Mouse (Mus musculus) midbrain, embryonic 11.5 days (tissue): ENCODE data around the gene Tada3. TPM values are rescaled to one million over a fixed set of nuclear protein-coding genes. Genes with fewer than 3 reads are reported as not detected.

Experiments
- ATAC-seq: fragments of 200-750 bp; cut with Nextera tagmentation; 2 replicates; pipeline ENCODE4 v1.8.0; 2017; ENCODE audit warnings: moderate TSS enrichment, moderate library complexity; ENCODE audit not compliant: low FRiP score
- DNase-seq: peaks from one replicate; pipeline ENCODE4 v3.0.0; 2015; ENCODE audit warnings: low spot score; ENCODE audit errors: missing footprints
- H3K27ac ChIP-seq: fragments of 300-500 bp; sonication (generic); 2 replicates; pipeline ENCODE4 v1.5.1; 2014; ENCODE audit warnings: low read depth, low read length
- H3K27me3 ChIP-seq: fragments of 300-500 bp; sonication (generic); 2 replicates; pipeline ENCODE4 v1.6.1; 2014; ENCODE audit warnings: mild to moderate bottlenecking, low read length, moderate library complexity, mixed read lengths; ENCODE audit not compliant: control insufficient read depth, insufficient read depth
- H3K36me3 ChIP-seq: fragments of 300-500 bp; sonication (generic); 2 replicates; pipeline ENCODE4 v1.6.1; 2014; ENCODE audit warnings: mild to moderate bottlenecking, low read length, moderate library complexity, mixed read lengths; ENCODE audit not compliant: control insufficient read depth, insufficient read depth
- H3K4me1 ChIP-seq: fragments of 300-500 bp; sonication (generic); 2 replicates; pipeline ENCODE4 v1.6.1; 2014; ENCODE audit warnings: low read length; ENCODE audit not compliant: control insufficient read depth, insufficient read depth
- H3K4me2 ChIP-seq: fragments of 300-500 bp; sonication (generic); 2 replicates; pipeline ENCODE4 v1.6.1; 2014; ENCODE audit warnings: mild to moderate bottlenecking, moderate library complexity
- H3K4me3 ChIP-seq: fragments of 300-500 bp; sonication (generic); 2 replicates; pipeline ENCODE4 v1.5.1; 2014; ENCODE audit warnings: low read depth, low read length
- H3K9ac ChIP-seq: fragments of 300-500 bp; sonication (generic); 2 replicates; pipeline ENCODE4 v1.6.1; 2014; ENCODE audit warnings: low read length
- H3K9me3 ChIP-seq: fragments of 300-500 bp; sonication (generic); 2 replicates; pipeline ENCODE4 v1.6.1; 2016; ENCODE audit warnings: low read length; ENCODE audit not compliant: control insufficient read depth
- WGBS: fragments of 180-500 bp; shearing (Covaris S2); extraction: QIAGEN DNeasy Blood & Tissue Kit; methylation state at CpG from one replicate; pipeline ENCODE4 v1.1.7; 2014; 5-methylcytosine and 5-hydroxymethylcytosine counted together
- polyA plus RNA-seq: library from polyadenylated mRNA; unstranded; fragments of >200 nt; fragmentation: Nextera tagmentation; extraction: Ambion mirVana; gene quantifications from 2 replicates; pipeline ENCODE4 v1.2.1, GENCODE M21; 2014

Tada3 gene
- polyA plus RNA-seq = 59.3 and 62.4 TPM in 2 replicates

DNA sequence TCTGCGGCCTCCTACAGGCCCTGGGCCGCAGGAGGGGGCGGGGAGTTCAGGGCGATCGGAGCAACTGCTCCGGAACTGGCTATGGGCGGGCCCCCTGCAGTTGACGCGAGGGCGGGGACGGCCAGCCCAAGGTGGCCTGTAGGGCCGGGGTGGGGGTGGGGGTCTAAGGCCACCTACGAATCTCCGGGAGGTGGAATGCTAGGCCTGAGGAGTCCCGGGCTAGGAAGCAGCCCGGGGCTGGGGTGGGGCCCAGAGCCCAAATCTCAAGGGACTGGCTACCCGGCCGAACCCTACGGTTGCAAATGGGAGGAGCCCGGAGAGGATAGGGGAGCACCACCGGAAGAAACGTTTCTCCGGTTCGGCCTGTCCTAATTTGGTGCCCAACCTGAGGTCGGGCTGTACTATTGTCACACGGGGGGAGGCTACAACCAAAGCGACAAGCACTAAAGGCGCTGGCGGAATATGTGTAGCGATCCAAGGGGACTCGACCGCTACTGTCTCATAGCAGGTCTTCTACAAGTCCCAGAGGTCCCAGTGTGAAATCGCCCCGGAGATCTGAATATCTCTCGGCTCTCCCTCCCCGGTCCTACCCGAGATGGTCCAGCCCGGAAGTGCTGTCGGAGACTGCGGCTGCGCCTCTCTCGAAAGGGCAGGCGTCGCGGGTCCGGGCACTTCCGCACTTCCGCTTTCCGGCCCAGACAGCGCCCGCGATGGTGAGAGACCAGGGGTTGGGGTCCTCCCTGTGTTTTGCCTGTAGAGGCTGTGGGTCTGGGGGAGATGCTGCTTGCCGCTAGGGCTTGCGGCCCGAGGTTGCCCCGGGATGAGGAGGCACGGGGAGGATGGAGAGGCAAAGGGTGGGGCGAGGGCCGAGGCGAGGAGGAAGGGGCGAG, at the start of gene Tada3, which contains the start of gene Arpc4:
TSS of gene Tada3 (minus strand) at position 388 of the 890 bp plus-strand sequence.
TSS of gene Arpc4 (plus strand) at position 620 of the 890 bp plus-strand sequence.
- Histone ChIP-seq H3K36me3 (peaks cover 19% of the 10 kb centered on the region; the same call in 1 of the 2 replicates), H3K4me1 (peaks cover 11% of the 10 kb centered on the region), H3K4me2 (peak within 1 kb of the TSS; percentile 94), H3K27me3 (no peaks in the 10 kb centered on the region), H3K9me3 (no peaks in the 10 kb centered on the region), H3K4me3 (peak within 1 kb of the TSS; percentile 98), H3K9ac (peak within 1 kb of the TSS; percentile 92), H3K27ac (peak within 1 kb of the TSS; percentile 84)
- WGBS = under 1% methylated on average over 61 of the region's 61 CpGs
- DNase-seq = peak; percentile 99
- peak; percentile 95 for ATAC-seq

DNA sequence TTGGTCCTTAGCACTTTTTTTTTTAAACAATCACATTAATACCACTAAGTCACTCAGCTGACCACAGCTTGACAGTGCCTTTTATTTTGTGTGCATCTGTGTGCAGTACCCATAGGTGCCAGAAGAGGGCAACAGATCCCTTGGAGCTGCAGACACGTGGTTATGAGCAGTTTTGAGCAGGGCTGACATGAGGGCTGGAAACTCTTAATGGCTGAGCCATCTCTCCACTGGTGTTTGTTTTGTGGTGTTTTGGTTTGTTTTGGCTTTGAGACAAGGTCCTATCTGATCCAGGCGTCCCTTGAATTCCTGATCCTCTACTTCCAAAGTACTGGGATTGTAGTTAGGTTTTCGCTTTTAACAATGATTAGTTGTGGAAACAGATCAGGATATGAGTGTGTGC, 49.7 kb upstream of the Tada3 start:
- WGBS = 62% methylated on average over 3 of the region's 3 CpGs

DNA sequence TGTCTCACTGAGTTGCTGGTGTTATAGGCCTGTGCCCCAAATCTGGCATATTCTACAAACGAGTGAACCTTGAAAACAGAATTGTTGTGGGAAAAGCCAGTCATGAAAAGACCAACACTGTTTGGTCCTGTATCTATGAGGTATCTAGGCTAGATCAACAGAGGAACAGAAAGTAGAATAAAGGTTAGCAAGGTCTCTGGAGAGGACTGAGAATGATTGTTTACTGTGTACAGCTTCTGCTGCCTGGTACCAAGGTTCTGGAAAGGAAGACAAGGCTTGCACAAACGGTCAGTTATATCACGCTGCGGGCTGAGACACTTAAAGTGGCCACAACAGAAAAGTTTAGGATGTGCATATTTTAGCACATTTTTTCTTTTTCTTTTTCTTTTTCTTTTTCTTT, 49.0 kb upstream of the Tada3 start:
- Histone ChIP-seq H3K9ac (no peak overlapping the region), H3K36me3 (no peaks in the 10 kb centered on the region), H3K27ac (no peak overlapping the region), H3K4me3 (no peak overlapping the region), H3K27me3 (no peaks in the 10 kb centered on the region), H3K4me1 (no peaks in the 10 kb centered on the region), H3K4me2 (no peak overlapping the region), H3K9me3 (no peaks in the 10 kb centered on the region; the same call in 1 of the 2 replicates)
- DNase-seq (no peak), ATAC-seq (no peak)
- 87% methylated on average over 4 of the region's 4 CpGs for WGBS

More for the DNA sequence above, 49.7 kb upstream of the Tada3 start:
- Histone ChIP-seq H3K27ac (no peak overlapping the region), H3K4me2 (no peak overlapping the region), H3K9ac (no peak overlapping the region), H3K36me3 (no peaks in the 10 kb centered on the region), H3K27me3 (no peaks in the 10 kb centered on the region), H3K4me3 (no peak overlapping the region), H3K4me1 (no peaks in the 10 kb centered on the region), H3K9me3 (no peaks in the 10 kb centered on the region; the same call in 1 of the 2 replicates)
- ATAC-seq (no peak), DNase-seq (peak; percentile 92)

DNA sequence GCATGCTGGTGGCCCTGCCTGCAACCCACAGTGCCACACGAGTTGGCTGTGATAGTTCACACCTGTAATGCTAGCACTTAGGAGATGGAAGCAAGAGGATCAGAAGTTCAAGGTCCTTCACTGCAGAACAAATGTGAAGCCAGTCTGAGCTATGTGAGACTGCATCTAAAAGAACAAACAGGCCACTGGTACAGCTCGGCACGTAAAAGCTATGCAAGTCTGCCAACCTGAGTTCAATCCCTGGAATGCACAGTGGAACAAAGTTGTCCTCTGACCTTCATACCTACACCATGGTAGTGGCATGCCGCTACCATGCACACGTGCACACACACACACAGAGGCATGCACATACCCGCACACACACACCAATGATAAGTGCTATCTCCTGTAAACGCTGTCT, 46.5 kb upstream of the Tada3 start:
- Histone ChIP-seq H3K4me2 (no peak overlapping the region), H3K36me3 (no peaks in the 10 kb centered on the region), H3K4me3 (no peak overlapping the region), H3K9me3 (no peaks in the 10 kb centered on the region; the same call in 1 of the 2 replicates), H3K9ac (no peak overlapping the region), H3K27ac (no peak overlapping the region), H3K4me1 (0 out of 2 replicates have a peak, but pooled peaks cover 2% of the 10 kb centered on the region), H3K27me3 (no peaks in the 10 kb centered on the region)
- ATAC-seq (no peak), DNase-seq (no peak)
- WGBS = 86% methylated on average over 7 of the region's 7 CpGs

DNA sequence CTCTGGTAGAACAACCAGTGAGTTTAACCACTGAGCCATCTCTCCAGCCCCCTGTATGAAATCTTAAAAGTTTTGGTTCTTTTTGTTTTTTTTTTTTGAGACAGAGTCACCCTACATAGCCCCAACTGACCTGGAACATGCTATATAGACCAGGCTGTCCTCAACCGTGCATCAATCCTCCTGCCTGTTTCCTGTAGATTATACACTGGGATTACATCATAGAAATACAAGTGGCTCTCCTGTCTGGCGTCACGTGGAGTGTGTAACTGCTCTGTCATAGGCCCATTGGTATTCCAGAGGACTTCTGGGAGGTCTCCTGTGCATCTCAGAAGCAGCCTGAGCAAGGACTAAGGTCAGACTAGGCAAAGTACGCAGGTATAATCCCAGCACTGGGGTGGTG, 45.3 kb upstream of the Tada3 start:
- DNase-seq = no peak
- no peak for ATAC-seq
- Histone ChIP-seq H3K36me3 (no peaks in the 10 kb centered on the region), H3K9me3 (no peaks in the 10 kb centered on the region; the same call in 1 of the 2 replicates), H3K4me3 (no peak overlapping the region), H3K4me1 (peaks cover 9% of the 10 kb centered on the region), H3K27ac (no peak overlapping the region), H3K4me2 (no peak overlapping the region), H3K9ac (no peak overlapping the region), H3K27me3 (no peaks in the 10 kb centered on the region)
- 79% methylated on average over 4 of the region's 4 CpGs for WGBS

DNA sequence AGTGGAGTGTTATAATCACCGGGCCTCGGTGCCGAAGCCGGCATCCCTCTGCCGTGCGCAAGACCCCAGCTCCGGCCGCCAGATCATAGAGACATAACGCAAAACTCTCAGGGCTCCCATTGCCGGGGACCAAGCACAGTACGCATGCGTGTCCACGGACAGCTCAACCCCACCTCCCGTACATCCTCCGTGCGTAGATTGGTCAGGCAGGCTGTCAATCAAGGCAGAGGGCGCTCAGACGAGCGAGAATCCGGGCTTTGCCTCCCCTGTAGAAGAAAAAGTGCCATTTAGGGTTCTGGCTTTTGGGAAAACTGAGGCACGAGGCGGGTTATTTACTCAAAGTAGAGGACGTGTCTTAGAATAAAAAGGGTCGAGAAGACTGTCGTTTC, 41.5 kb upstream of the Tada3 start, which contains the start of gene Rpusd3:
TSS of gene Rpusd3 (minus strand) at position 142 of the 389 bp plus-strand sequence.
- H3K4me3 ChIP-seq = peak within 1 kb of the TSS; percentile 64
- DNase-seq (peak; percentile 100), ATAC-seq (peak; percentile 98)
- no peak within 1 kb of the TSS for H3K27ac ChIP-seq
- H3K4me2 ChIP-seq = peak within 1 kb of the TSS; percentile 93
- peaks cover 2% of the 10 kb centered on the region; the same call in 1 of the 2 replicates for H3K36me3 ChIP-seq
- H3K4me1 ChIP-seq = peaks cover 10% of the 10 kb centered on the region
- no peaks in the 10 kb centered on the region for H3K9me3 ChIP-seq
- WGBS = under 1% methylated on average over 25 of the region's 25 CpGs
- H3K9ac ChIP-seq = peak within 1 kb of the TSS; percentile 78
- no peaks in the 10 kb centered on the region for H3K27me3 ChIP-seq

DNA sequence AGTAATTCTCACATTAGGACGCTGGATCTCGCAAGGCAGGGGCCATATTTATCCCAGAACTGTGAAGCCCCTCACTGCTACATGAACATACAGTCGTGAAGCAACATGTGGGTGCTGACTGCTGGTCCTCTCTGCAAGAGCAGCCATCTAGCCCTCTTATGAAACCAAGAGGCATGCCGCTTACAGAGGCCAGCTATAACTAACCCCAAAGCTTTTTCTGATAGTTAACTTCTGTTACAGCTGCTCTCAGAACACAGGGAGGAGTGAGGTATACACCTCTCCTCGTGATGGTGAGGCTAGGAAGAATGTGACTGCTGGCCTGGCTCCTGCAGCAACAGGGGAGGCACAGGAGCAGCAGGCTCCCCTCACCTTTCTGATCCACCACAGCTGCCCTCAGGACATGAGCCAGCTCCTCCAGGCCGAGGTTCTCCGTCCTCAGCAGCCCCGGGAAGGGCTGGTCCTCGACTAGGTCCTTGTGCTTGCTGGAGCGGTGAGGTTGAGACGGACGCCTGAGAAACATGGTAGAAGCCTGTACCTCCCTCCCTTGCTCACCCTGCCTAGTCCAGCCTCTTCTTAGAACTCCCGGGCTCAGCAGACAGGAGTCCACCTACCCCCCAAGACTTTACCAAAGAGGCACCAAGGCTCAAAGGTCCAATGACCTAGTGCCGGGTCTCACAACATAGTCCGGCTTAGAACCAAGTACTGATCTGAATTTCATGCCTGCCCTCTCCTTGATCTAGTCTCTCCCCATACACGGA, 40.9 kb upstream of the Tada3 start:
- H3K9me3 ChIP-seq = no peaks in the 10 kb centered on the region

DNA sequence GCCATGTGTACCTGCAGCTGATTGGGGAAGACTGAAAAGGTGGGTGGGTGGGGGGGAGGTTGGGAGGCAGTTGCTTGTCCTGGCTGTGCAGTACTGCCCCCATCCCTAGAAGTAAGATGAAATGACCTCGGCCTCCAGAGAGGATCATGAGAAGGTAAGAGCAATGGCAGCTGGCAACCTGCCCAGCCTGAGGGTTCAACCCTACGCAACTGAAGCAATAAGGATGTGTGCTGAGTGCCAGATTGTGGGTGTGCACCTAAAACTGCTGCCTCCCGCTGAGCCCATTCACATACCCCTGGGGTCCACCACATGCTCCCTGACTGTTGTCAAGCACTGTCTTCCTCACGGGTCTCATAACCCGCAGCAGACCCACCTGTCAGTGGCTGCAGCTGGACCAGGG, 38.7 kb upstream of the Tada3 start:
- 86% methylated on average over 5 of the region's 5 CpGs for WGBS
- no peak overlapping the region for H3K9ac ChIP-seq
- ATAC-seq (no peak), DNase-seq (no peak)
- H3K36me3 ChIP-seq = peaks cover 2% of the 10 kb centered on the region; the same call in 1 of the 2 replicates
- no peak overlapping the region for H3K4me3 ChIP-seq
- peaks cover 10% of the 10 kb centered on the region for H3K4me1 ChIP-seq
- H3K27me3 ChIP-seq = no peaks in the 10 kb centered on the region
- no peak overlapping the region for H3K27ac ChIP-seq
- no peaks in the 10 kb centered on the region for H3K9me3 ChIP-seq
- H3K4me2 ChIP-seq = no peak overlapping the region

More for the DNA sequence above, 40.9 kb upstream of the Tada3 start:
- no peak overlapping the region for H3K27ac ChIP-seq
- peaks cover 10% of the 10 kb centered on the region for H3K4me1 ChIP-seq
- H3K9ac ChIP-seq = peak overlapping the region; percentile 78
- peaks cover 2% of the 10 kb centered on the region; the same call in 1 of the 2 replicates for H3K36me3 ChIP-seq
- WGBS = 16% methylated on average over 16 of the region's 16 CpGs
- ATAC-seq (no peak; the same call in none of the 2 replicates), DNase-seq (peak; percentile 91)
- no peaks in the 10 kb centered on the region for H3K27me3 ChIP-seq
- peak overlapping the region; percentile 93 for H3K4me2 ChIP-seq
- H3K4me3 ChIP-seq = peak overlapping the region; percentile 64
